Mouse (Mus musculus) cerebellum, adult 11-12 months (tissue): Measurements from ENCODE around the gene N4bp2l1.
A peak's percentile ranks its signal among the peaks of the same experiment; 100 is the strongest.

ENCODE experiments used
- DNase-seq: peaks from one replicate; pipeline ENCODE4 v3.0.0; 2022

N4bp2l1 gene

GRCm38 (mm10) chr5:150598202-150599119 lies 1.5 kb upstream of the N4bp2l1 start:
- DNase-seq: no peak

GRCm38 (mm10) chr5:150595366-150596016 lies 1.5 kb downstream of the N4bp2l1 start:
- DNase-seq: no peak

- DNase-seq: no peak
These were observed 2.2 kb downstream of the N4bp2l1 start for GRCm38 (mm10) chr5:150594649-150595339.

- DNase-seq: peak; percentile 73
These were observed 3.0 kb downstream of the N4bp2l1 start for GRCm38 (mm10) chr5:150593756-150594648.

- DNase-seq: peak; percentile 55
These were observed 3.9 kb downstream of the N4bp2l1 start for GRCm38 (mm10) chr5:150592904-150593755.

- DNase-seq: peak; percentile 32
These were observed 4.6 kb downstream of the N4bp2l1 start for GRCm38 (mm10) chr5:150592186-150592903.

- no peak for DNase-seq
These were observed 7.0 kb downstream of the N4bp2l1 start for GRCm38 (mm10) chr5:150589945-150590344.

- DNase-seq: no peak
These were observed 12.7 kb downstream of the N4bp2l1 start for GRCm38 (mm10) chr5:150584337-150584729.

- DNase-seq: peak; percentile 35
These were observed 13.2 kb downstream of the N4bp2l1 start for GRCm38 (mm10) chr5:150583622-150584336.

GRCm38 (mm10) chr5:150583181-150583580 lies 13.8 kb downstream of the N4bp2l1 start:
- no peak for DNase-seq

GRCm38 (mm10) chr5:150581180-150581579 lies 15.8 kb downstream of the N4bp2l1 start:
- no peak for DNase-seq

- no peak for DNase-seq
These were observed 18.3 kb downstream of the N4bp2l1 start for GRCm38 (mm10) chr5:150578613-150579171.

GRCm38 (mm10) chr5:150576832-150577231 lies 20.2 kb downstream of the N4bp2l1 start:
- DNase-seq: no peak

- DNase-seq: no peak
These were observed 22.1 kb downstream of the N4bp2l1 start for GRCm38 (mm10) chr5:150574885-150575284.

GRCm38 (mm10) chr5:150574403-150574802 lies 22.6 kb downstream of the N4bp2l1 start:
- DNase-seq: no peak

GRCm38 (mm10) chr5:150570496-150571219 lies 26.3 kb downstream of the N4bp2l1 start:
- no peak for DNase-seq

- DNase-seq: no peak
These were observed 30.0 kb downstream of the N4bp2l1 start for GRCm38 (mm10) chr5:150566971-150567370.

GRCm38 (mm10) chr5:150566226-150566625 lies 30.8 kb downstream of the N4bp2l1 start:
- no peak for DNase-seq

GRCm38 (mm10) chr5:150564426-150564825 lies 32.6 kb downstream of the N4bp2l1 start:
- no peak for DNase-seq
